Mouse (Mus musculus): ENCODE results near the gene Hspa2. TPM values are rescaled to one million over a fixed set of nuclear protein-coding genes. Genes with fewer than 3 reads are reported as not detected.

Gene Hspa2
- polyA plus RNA-seq, 1 experiment from 2014 or later, result 11.6 TPM

GRCm38 (mm10) chr12:76369206-76369977, 34.6 kb upstream of the Hspa2 start, which contains the start of gene Zbtb25:
Gene Zbtb25, minus strand, starts transcription at chr12:76369602.
- H3K27me3 ChIP-seq (replicated peaks; ENCODE audit: control insufficient read depth, insufficient read depth, low read length), result no peaks in the 10 kb centered on the region
- peak within 1 kb of the TSS; percentile 100 for H3K27ac ChIP-seq (ENCODE audit: low read length)
- no peaks in the 10 kb centered on the region for H3K9me3 ChIP-seq (ENCODE audit: control insufficient read depth, low read length)
- peak within 1 kb of the TSS; percentile 81 for H3K4me2 ChIP-seq (ENCODE audit: low read depth, low read length)
- ATAC-seq, result peak; percentile 77
- no peaks in the 10 kb centered on the region for H3K36me3 ChIP-seq (ENCODE audit: control insufficient read depth, insufficient read depth, low read length)
- H3K4me3 ChIP-seq (ENCODE audit: low read length), result peak within 1 kb of the TSS; percentile 99
- peaks cover 31% of the 10 kb centered on the region for H3K4me1 ChIP-seq (ENCODE audit: control insufficient read depth, insufficient read depth, low read length)
- H3K9ac ChIP-seq (ENCODE audit: low read depth, low read length), result peak within 1 kb of the TSS; percentile 99
- under 1% methylated on average over 90 of the region's 96 CpGs for WGBS

- under 1% methylated on average over 96 of the region's 99 CpGs for WGBS
- no peaks in the 10 kb centered on the region for H3K27me3 ChIP-seq (replicated peaks; ENCODE audit: control insufficient read depth, insufficient read depth, low read length)
- peak within 1 kb of the TSS; percentile 99 for H3K4me3 ChIP-seq (ENCODE audit: low read length)
- peak within 1 kb of the TSS; percentile 81 for H3K4me2 ChIP-seq (ENCODE audit: low read depth, low read length)
- peaks cover 31% of the 10 kb centered on the region for H3K4me1 ChIP-seq (ENCODE audit: control insufficient read depth, insufficient read depth, low read length)
- H3K27ac ChIP-seq (ENCODE audit: low read length), result peak within 1 kb of the TSS; percentile 100
- no peaks in the 10 kb centered on the region for H3K36me3 ChIP-seq (ENCODE audit: control insufficient read depth, insufficient read depth, low read length)
- peak within 1 kb of the TSS; percentile 99 for H3K9ac ChIP-seq (ENCODE audit: low read depth, low read length)
- ATAC-seq, result peak; percentile 60
- no peaks in the 10 kb centered on the region for H3K9me3 ChIP-seq (ENCODE audit: control insufficient read depth, low read length)
Observed at GRCm38 (mm10) chr12:76369978-76370830, 33.8 kb upstream of the Hspa2 start, which contains the start of gene Zbtb1. Gene Zbtb1, plus strand, starts transcription at chr12:76370266.

- Histone ChIP-seq H3K36me3 (ENCODE audit: control insufficient read depth, insufficient read depth, low read length) (no peaks in the 10 kb centered on the region), H3K4me2 (ENCODE audit: low read depth, low read length) (peak overlapping the region; percentile 81), H3K27ac (ENCODE audit: low read length) (peak overlapping the region; percentile 100), H3K4me1 (ENCODE audit: control insufficient read depth, insufficient read depth, low read length) (peaks cover 31% of the 10 kb centered on the region), H3K9ac (ENCODE audit: low read depth, low read length) (peak overlapping the region; percentile 99), H3K27me3 (replicated peaks; ENCODE audit: control insufficient read depth, insufficient read depth, low read length) (no peaks in the 10 kb centered on the region), H3K4me3 (ENCODE audit: low read length) (peak overlapping the region; percentile 99), H3K9me3 (ENCODE audit: control insufficient read depth, low read length) (no peaks in the 10 kb centered on the region)
- ATAC-seq, result peak; percentile 68
- under 1% methylated on average over 63 of the region's 63 CpGs for WGBS
Observed at GRCm38 (mm10) chr12:76370831-76371571, 33.0 kb upstream of the Hspa2 start.

- H3K4me3 ChIP-seq (ENCODE audit: low read length), result peak overlapping the region; percentile 99
- 43% methylated on average over 7 of the region's 7 CpGs for WGBS
- H3K27me3 ChIP-seq (replicated peaks; ENCODE audit: control insufficient read depth, insufficient read depth, low read length), result no peaks in the 10 kb centered on the region
- H3K36me3 ChIP-seq (ENCODE audit: control insufficient read depth, insufficient read depth, low read length), result no peaks in the 10 kb centered on the region
- H3K9me3 ChIP-seq (ENCODE audit: control insufficient read depth, low read length), result no peaks in the 10 kb centered on the region
- ATAC-seq, result no peak
- peak overlapping the region; percentile 99; the same call in 1 of the 2 replicates for H3K9ac ChIP-seq (ENCODE audit: low read depth, low read length)
- H3K4me1 ChIP-seq (ENCODE audit: control insufficient read depth, insufficient read depth, low read length), result peaks cover 28% of the 10 kb centered on the region
- H3K27ac ChIP-seq (ENCODE audit: low read length), result no peak overlapping the region; the same call in 1 of the 2 replicates
- peak overlapping the region; percentile 81 for H3K4me2 ChIP-seq (ENCODE audit: low read depth, low read length)
Observed at GRCm38 (mm10) chr12:76372046-76372445, 31.9 kb upstream of the Hspa2 start.

GRCm38 (mm10) chr12:76372881-76373818, 30.8 kb upstream of the Hspa2 start:
- H3K4me2 ChIP-seq (ENCODE audit: low read depth, low read length), result no peak overlapping the region
- WGBS, result 77% methylated on average over 5 of the region's 7 CpGs
- no peak overlapping the region for H3K27ac ChIP-seq (ENCODE audit: low read length)
- H3K27me3 ChIP-seq (replicated peaks; ENCODE audit: control insufficient read depth, insufficient read depth, low read length), result no peaks in the 10 kb centered on the region
- no peak overlapping the region for H3K9ac ChIP-seq (ENCODE audit: low read depth, low read length)
- no peaks in the 10 kb centered on the region for H3K36me3 ChIP-seq (ENCODE audit: control insufficient read depth, insufficient read depth, low read length)
- H3K4me1 ChIP-seq (ENCODE audit: control insufficient read depth, insufficient read depth, low read length), result peaks cover 22% of the 10 kb centered on the region
- no peak for ATAC-seq
- no peak overlapping the region for H3K4me3 ChIP-seq (ENCODE audit: low read length)
- H3K9me3 ChIP-seq (ENCODE audit: control insufficient read depth, low read length), result no peaks in the 10 kb centered on the region

- Histone ChIP-seq H3K4me3 (ENCODE audit: low read length) (no peak overlapping the region), H3K36me3 (ENCODE audit: control insufficient read depth, insufficient read depth, low read length) (no peaks in the 10 kb centered on the region), H3K27ac (ENCODE audit: low read length) (no peak overlapping the region), H3K9ac (ENCODE audit: low read depth, low read length) (no peak overlapping the region), H3K4me1 (ENCODE audit: control insufficient read depth, insufficient read depth, low read length) (peaks cover 18% of the 10 kb centered on the region), H3K9me3 (ENCODE audit: control insufficient read depth, low read length) (no peaks in the 10 kb centered on the region), H3K4me2 (ENCODE audit: low read depth, low read length) (no peak overlapping the region), H3K27me3 (replicated peaks; ENCODE audit: control insufficient read depth, insufficient read depth, low read length) (no peaks in the 10 kb centered on the region)
- WGBS, result 63% methylated on average over 6 of the region's 6 CpGs
- ATAC-seq, result no peak
Observed at GRCm38 (mm10) chr12:76373991-76374390, 30.0 kb upstream of the Hspa2 start.

- Histone ChIP-seq H3K9ac (ENCODE audit: low read depth, low read length) (no peak overlapping the region), H3K9me3 (ENCODE audit: control insufficient read depth, low read length) (no peaks in the 10 kb centered on the region), H3K4me2 (ENCODE audit: low read depth, low read length) (no peak overlapping the region), H3K4me1 (ENCODE audit: control insufficient read depth, insufficient read depth, low read length) (peaks cover 18% of the 10 kb centered on the region), H3K4me3 (ENCODE audit: low read length) (no peak overlapping the region), H3K27ac (ENCODE audit: low read length) (no peak overlapping the region), H3K27me3 (replicated peaks; ENCODE audit: control insufficient read depth, insufficient read depth, low read length) (no peaks in the 10 kb centered on the region), H3K36me3 (ENCODE audit: control insufficient read depth, insufficient read depth, low read length) (no peaks in the 10 kb centered on the region)
- no peak for ATAC-seq
- WGBS, result 86% methylated on average over 4 of the region's 4 CpGs
Observed at GRCm38 (mm10) chr12:76374911-76375310, 29.1 kb upstream of the Hspa2 start.

- no peak for ATAC-seq
- Histone ChIP-seq H3K4me3 (ENCODE audit: low read length) (no peak overlapping the region), H3K27ac (ENCODE audit: low read length) (no peak overlapping the region), H3K27me3 (replicated peaks; ENCODE audit: control insufficient read depth, insufficient read depth, low read length) (no peaks in the 10 kb centered on the region), H3K4me2 (ENCODE audit: low read depth, low read length) (no peak overlapping the region), H3K9ac (ENCODE audit: low read depth, low read length) (no peak overlapping the region), H3K9me3 (ENCODE audit: control insufficient read depth, low read length) (no peaks in the 10 kb centered on the region), H3K4me1 (ENCODE audit: control insufficient read depth, insufficient read depth, low read length) (peaks cover 21% of the 10 kb centered on the region), H3K36me3 (ENCODE audit: control insufficient read depth, insufficient read depth, low read length) (no peaks in the 10 kb centered on the region)
- 79% methylated on average over 3 of the region's 3 CpGs for WGBS
Observed at GRCm38 (mm10) chr12:76375506-76375905, 28.5 kb upstream of the Hspa2 start.

Data from intestine, embryonic 16.5 days (tissue).